Mouse (Mus musculus) heart, postnatal 0 days (tissue): ENCODE results near the gene Ltk.

ENCODE experiments used
- CTCF ChIP-seq: IDR thresholded peaks from 2 replicates; pipeline ENCODE4 v1.5.1; 2016; ENCODE audit warnings: antibody characterized with exemption, control low read depth, low read depth
- EP300 ChIP-seq: IDR thresholded peaks from 2 replicates; pipeline ENCODE4 v1.6.1; 2016; ENCODE audit warnings: antibody characterized with exemption, low read depth

- TF ChIP-seq EP300 (no peak), CTCF (peak; percentile 66)
Measured at GRCm38 (mm10) chr2:119745281-119745680, 14.9 kb downstream of the Ltk start.
